In genomic region chr10:77116537-77117455, GRCm38 (mm10) we compare ENCODE assay signal across 9 mouse cellular contexts. TPM values are rescaled to one million over a fixed set of nuclear protein-coding genes. Genes with fewer than 3 reads are reported as not detected.
A peak's percentile ranks its signal among the peaks of the same experiment; 100 is the strongest.
DNase-seq lines count a peak whose midpoint lies in the region; ATAC-seq and TF ChIP-seq lines count a peak whose summit lies in the region.
"Had no signal": no experiment of that assay in that cellular context is flagged by ENCODE, and none has a peak within 500 bp of the region (broad histone marks: within the 10 kb centered on the region; RNA-seq: fewer than 3 reads in every experiment).

No protein-coding gene starts in this region.

- H3K27me3 ChIP-seq in heart, embryonic 10.5 days (ENCODE audit: insufficient read depth, poor library complexity, severe bottlenecking): no peaks in the 10 kb centered on the region
- H3K27me3 ChIP-seq in kidney, postnatal 0 days (ENCODE audit: insufficient read depth, low read length): no peaks in the 10 kb centered on the region

- DNase-seq in heart, embryonic 10.5 days (ENCODE audit: low spot score): no peak
- DNase-seq in heart, adult 8-10 months (ENCODE audit: low spot score): no peak
- peak; percentile 53 for DNase-seq in adrenal gland, postnatal 25 days
- DNase-seq in kidney, postnatal 0 days (ENCODE audit: low spot score): peak; percentile 28
- peak; percentile 56 for DNase-seq in lung, postnatal 36 days
- no peak for DNase-seq in thymus, postnatal 0 days (ENCODE audit: low spot score)
- DNase-seq in testis, postnatal 10 days (ENCODE audit: low spot score): no peak

- peaks cover 76% of the 10 kb centered on the region for H3K4me1 ChIP-seq in heart, embryonic 10.5 days
- H3K4me1 ChIP-seq in kidney, postnatal 0 days (replicated peaks; ENCODE audit: insufficient read depth, low read length): peaks cover 38% of the 10 kb centered on the region

- 0 out of 2 replicates have a peak overlapping the region, but pooled peaks have one; percentile 36 for H3K27ac ChIP-seq in heart, embryonic 10.5 days
- peak overlapping the region; percentile 69 for H3K27ac ChIP-seq in kidney, postnatal 0 days
- H3K27ac ChIP-seq: macrophage had no signal

- WGBS in heart, embryonic 10.5 days: 39% methylated on average over 4 of the region's 4 CpGs
- 27% methylated on average over 4 of the region's 4 CpGs for WGBS in kidney, postnatal 0 days

- no peaks in the 10 kb centered on the region for H3K9me3 ChIP-seq in heart, embryonic 10.5 days
- no peaks in the 10 kb centered on the region for H3K9me3 ChIP-seq in kidney, postnatal 0 days (replicated peaks; ENCODE audit: low read length)

- H3K4me3 ChIP-seq in heart, embryonic 10.5 days: no peak overlapping the region
- H3K4me3 ChIP-seq in kidney, postnatal 0 days (replicated peaks; ENCODE audit: low read depth, low read length): no peak overlapping the region

- H3K9ac ChIP-seq in kidney, postnatal 0 days (ENCODE audit: low read depth, low read length): no peak overlapping the region

- no peak overlapping the region for H3K4me2 ChIP-seq in kidney, postnatal 0 days (ENCODE audit: low read length)

- no peak for TF ChIP-seq CTCF in kidney, postnatal 0 days (IDR thresholded peaks at IDR 0.05; ENCODE audit: low read depth)

- ATAC-seq in kidney, postnatal 0 days (replicated peaks; ENCODE audit: low FRiP score, low read depth): peak; percentile 23
- no peak for ATAC-seq in inflammation-experienced regulatory T-cells, adult 6 months

- H3K36me3 ChIP-seq in heart, embryonic 10.5 days: peaks cover 20% of the 10 kb centered on the region
- H3K36me3 ChIP-seq in kidney, postnatal 0 days (ENCODE audit: insufficient read depth, low read length): no peaks in the 10 kb centered on the region

RNA-seq across cellular contexts. Expression of gene Col18a1, which starts 49.6 kb away (rescaled TPM):
- polyA plus RNA-seq in heart, embryonic 10.5 days (2016; fragmentation: Nextera tagmentation; extraction: Ambion mirVana): 232 and 318 TPM in 2 replicates
- 1 to 10 TPM; 5.5 to 9.3 (median 7.7) TPM for total RNA-seq in heart, adult 8-10 months (2022)
- 26.1 and 29.6 TPM in 2 replicates for total RNA-seq in adrenal gland, postnatal 25 days (2021)
- 178 and 197 TPM in 2 replicates for polyA plus RNA-seq in kidney, postnatal 0 days (2015; fragmentation: Nextera tagmentation; extraction: Ambion mirVana)
- 22.1 and 22.9 TPM in 2 replicates for polyA plus RNA-seq in thymus, postnatal 0 days (2015; fragmentation: Nextera tagmentation; extraction: Ambion mirVana)
- under 1 TPM in 2 of 3 experiments, not detected in 1; 0.09 to 0.11 TPM for polyA plus RNA-seq in inflammation-experienced regulatory T-cells, adult 6 months (2017; shearing (Covaris generic))

Comparison
In these comparisons a context has a peak if more than half of its experiments do, and no peak if none do; other contexts are left out.
1. DNase-seq: peak in adrenal gland, postnatal 25 days (single experiment), kidney, postnatal 0 days (single experiment) and lung, postnatal 36 days (single experiment); none in heart, embryonic 10.5 days (single experiment), heart, adult 8-10 months (single experiment), thymus, postnatal 0 days (single experiment) and testis, postnatal 10 days (single experiment).
2. RNA of gene Col18a1, which starts 49.6 kb away (polyA plus RNA-seq): 232 to 318 TPM in heart, embryonic 10.5 days, 178 to 197 TPM in kidney, postnatal 0 days and 22.1 to 22.9 TPM in thymus, postnatal 0 days; 0.09 to 0.11 TPM in inflammation-experienced regulatory T-cells, adult 6 months; every median in the first group is over 10 times any median in the second.